In the genomic region with DNA sequence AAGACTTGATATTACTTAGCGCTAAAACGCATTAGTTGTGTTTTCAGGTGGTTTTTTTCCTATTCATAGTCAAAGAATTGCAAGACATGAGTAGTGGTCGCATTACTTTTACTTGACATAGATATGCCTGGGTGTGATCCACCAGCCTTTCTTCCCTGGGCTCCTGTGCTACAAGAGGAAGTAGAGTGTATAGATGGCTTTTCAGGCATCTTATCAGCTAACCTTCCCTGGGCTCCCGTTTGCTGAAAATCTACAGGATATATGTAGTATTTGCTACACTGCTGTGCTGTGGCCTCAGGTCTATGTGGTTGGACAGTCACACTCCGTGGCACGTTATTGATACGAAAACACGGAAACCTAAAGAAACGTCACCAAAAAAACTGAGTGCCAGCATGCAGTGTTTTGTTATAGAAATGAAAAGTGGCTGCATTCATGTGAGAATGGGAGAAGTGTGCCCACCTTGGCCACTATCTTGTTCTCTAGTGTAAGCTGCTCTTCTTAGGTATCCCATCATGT, we compare ENCODE assay signal across 8 mouse cellular contexts. TPM values are rescaled to one million over a fixed set of nuclear protein-coding genes. Genes with fewer than 3 reads are reported as not detected.
DNase-seq lines count a peak whose midpoint lies in the region; ATAC-seq and TF ChIP-seq lines count a peak whose summit lies in the region.

No protein-coding gene starts in this region.

- ATAC-seq in forebrain, postnatal 0 days = no peak
- ATAC-seq in forebrain, embryonic 12.5 days (ENCODE audit: low FRiP score) = no peak
- no peak; the same call in 1 of the 2 replicates for ATAC-seq in liver, embryonic 11.5 days (replicated peaks; ENCODE audit: low FRiP score)

- H3K4me3 ChIP-seq in forebrain, embryonic 10.5 days = peak overlapping the region; percentile 91
- H3K4me3 ChIP-seq in forebrain, postnatal 0 days (ENCODE audit: low read depth, low read length) = no peak overlapping the region
- H3K4me3 ChIP-seq in forebrain, embryonic 12.5 days (replicated peaks) = peak overlapping the region; percentile 92
- H3K4me3 ChIP-seq in liver, embryonic 11.5 days (ENCODE audit: low read depth, low read length) = peak overlapping the region; percentile 82

- H3K27me3 ChIP-seq in forebrain, embryonic 10.5 days (ENCODE audit: poor library complexity, severe bottlenecking) = 0 out of 2 replicates have a peak, but pooled peaks cover 4% of the 10 kb centered on the region
- H3K27me3 ChIP-seq in forebrain, postnatal 0 days (ENCODE audit: insufficient read depth, low read length) = no peaks in the 10 kb centered on the region
- H3K27me3 ChIP-seq in forebrain, embryonic 12.5 days = no peaks in the 10 kb centered on the region
- H3K27me3 ChIP-seq in liver, embryonic 11.5 days (replicated peaks; ENCODE audit: control insufficient read depth, insufficient read depth, low read length) = no peaks in the 10 kb centered on the region

- WGBS in forebrain, embryonic 10.5 days = 88% methylated on average over 9 of the region's 9 CpGs
- 83% methylated on average over 9 of the region's 9 CpGs for WGBS in forebrain, postnatal 0 days
- WGBS in forebrain, embryonic 12.5 days = 86% methylated on average over 9 of the region's 9 CpGs
- 58% methylated on average over 9 of the region's 9 CpGs for WGBS in liver, embryonic 11.5 days

- no peak for TF ChIP-seq CTCF in forebrain, postnatal 0 days (IDR thresholded peaks at IDR 0.05; ENCODE audit: low read depth)

- no peak overlapping the region for H3K9ac ChIP-seq in forebrain, postnatal 0 days
- H3K9ac ChIP-seq in forebrain, embryonic 12.5 days = no peak overlapping the region
- peak overlapping the region; percentile 46 for H3K9ac ChIP-seq in liver, embryonic 11.5 days (ENCODE audit: low read depth, low read length)

- peaks cover 10% of the 10 kb centered on the region for H3K36me3 ChIP-seq in forebrain, embryonic 10.5 days (replicated peaks)
- no peaks in the 10 kb centered on the region for H3K36me3 ChIP-seq in forebrain, postnatal 0 days (ENCODE audit: insufficient read depth)
- H3K36me3 ChIP-seq in forebrain, embryonic 12.5 days (replicated peaks) = 0 out of 2 replicates have a peak, but pooled peaks cover 4% of the 10 kb centered on the region
- H3K36me3 ChIP-seq in liver, embryonic 11.5 days (ENCODE audit: control insufficient read depth, insufficient read depth, low read length) = no peaks in the 10 kb centered on the region; the same call in 1 of the 2 replicates

- no peak overlapping the region for H3K4me2 ChIP-seq in forebrain, postnatal 0 days (ENCODE audit: low read depth)
- peak overlapping the region; percentile 74 for H3K4me2 ChIP-seq in forebrain, embryonic 12.5 days
- peak overlapping the region; percentile 74 for H3K4me2 ChIP-seq in liver, embryonic 11.5 days

- peaks cover 30% of the 10 kb centered on the region for H3K4me1 ChIP-seq in forebrain, embryonic 10.5 days
- peaks cover 3% of the 10 kb centered on the region; the same call in 1 of the 2 replicates for H3K4me1 ChIP-seq in forebrain, postnatal 0 days (ENCODE audit: insufficient read depth)
- H3K4me1 ChIP-seq in forebrain, embryonic 12.5 days = peaks cover 21% of the 10 kb centered on the region
- peaks cover 22% of the 10 kb centered on the region for H3K4me1 ChIP-seq in liver, embryonic 11.5 days (replicated peaks; ENCODE audit: control insufficient read depth, insufficient read depth, low read length)

- DNase-seq in forebrain, embryonic 10.5 days (ENCODE audit: extremely low spot score, low spot score) = no peak
- DNase-seq in forebrain, postnatal 0 days = no peak
- DNase-seq in 416B (ENCODE audit: low read depth) = peak; percentile 30
- no peak for DNase-seq in liver, embryonic 11.5 days (ENCODE audit: low spot score)
- DNase-seq in cerebellum, postnatal 25 days = no peak
- DNase-seq in cerebellum, postnatal 10 days = no peak
- no peak for DNase-seq in right cerebral cortex, postnatal 36 days (ENCODE audit: low spot score in 2 of 2)

- H3K27ac ChIP-seq in forebrain, embryonic 10.5 days = no peak overlapping the region
- H3K27ac ChIP-seq in forebrain, postnatal 0 days (ENCODE audit: low read depth, low read length) = no peak overlapping the region
- H3K27ac ChIP-seq in forebrain, embryonic 12.5 days = no peak overlapping the region
- H3K27ac ChIP-seq in liver, embryonic 11.5 days (ENCODE audit: low read depth, low read length) = peak overlapping the region; percentile 62

- no peaks in the 10 kb centered on the region for H3K9me3 ChIP-seq in forebrain, embryonic 10.5 days
- H3K9me3 ChIP-seq in forebrain, postnatal 0 days (ENCODE audit: low read length) = no peaks in the 10 kb centered on the region
- H3K9me3 ChIP-seq in forebrain, embryonic 12.5 days = no peaks in the 10 kb centered on the region
- H3K9me3 ChIP-seq in liver, embryonic 11.5 days (ENCODE audit: control insufficient read depth, low read length) = no peaks in the 10 kb centered on the region

RNA-seq across cellular contexts. Expression of a gene that starts 6.6 kb away (rescaled TPM):
- 4.8 and 5.0 TPM in 2 replicates for polyA plus RNA-seq in forebrain, embryonic 10.5 days (2016; fragmentation: Nextera tagmentation; extraction: Ambion mirVana)
- 6.7 and 10.0 TPM in 2 replicates for total RNA-seq in forebrain, postnatal 0 days (2014; rRNA removed)
- 1.6 and 2.9 TPM in 2 replicates for polyA plus RNA-seq in forebrain, postnatal 0 days (2015; fragmentation: Nextera tagmentation; extraction: Ambion mirVana)
- 5.6 and 5.8 TPM in 2 replicates for polyA plus RNA-seq in forebrain, embryonic 12.5 days (2016; fragmentation: Nextera tagmentation; extraction: Ambion mirVana)
- 2.0 TPM in 2 replicates for polyA plus RNA-seq in liver, embryonic 11.5 days (2014; fragmentation: Nextera tagmentation; extraction: Ambion mirVana)

RNA-seq across cellular contexts. Expression of a gene that starts 6.7 kb away (rescaled TPM):
- 37.0 and 37.3 TPM in 2 replicates for polyA plus RNA-seq in forebrain, embryonic 10.5 days (2016; fragmentation: Nextera tagmentation; extraction: Ambion mirVana)
- total RNA-seq in forebrain, postnatal 0 days (2014; rRNA removed) = 43.6 and 82.3 TPM in 2 replicates
- 17.4 and 32.6 TPM in 2 replicates for polyA plus RNA-seq in forebrain, postnatal 0 days (2015; fragmentation: Nextera tagmentation; extraction: Ambion mirVana)
- polyA plus RNA-seq in forebrain, embryonic 12.5 days (2016; fragmentation: Nextera tagmentation; extraction: Ambion mirVana) = 41.6 and 43.3 TPM in 2 replicates
- 36.7 and 41.3 TPM in 2 replicates for polyA plus RNA-seq in liver, embryonic 11.5 days (2014; fragmentation: Nextera tagmentation; extraction: Ambion mirVana)
